Mouse (Mus musculus) adrenal gland, adult 18-20 months (tissue): ENCODE results near the gene Pet100. TPM values are rescaled to one million over a fixed set of nuclear protein-coding genes. Genes with fewer than 3 reads are reported as not detected.
A peak's percentile ranks its signal among the peaks of the same experiment; 100 is the strongest.

Experiments used
- DNase-seq, 2 experiments: peaks; one replicate each; pipeline ENCODE4 v3.0.0; 2021 to 2022; ENCODE audit warnings: low spot score in 2 of 2
- total RNA-seq, 2 experiments: library from RNA; stranded (reverse); gene quantifications; 1 replicate in 1 of 2; 2 replicates in 1 of 2; pipeline ENCODE4 v1.2.3; 2021

Gene Pet100
- total RNA-seq, 2 experiments from 2014 or later: 117 to 148 TPM

- no peak for DNase-seq
Measured at GRCm38 (mm10) chr8:3622119-3622518, 771 bp downstream of the Pet100 start.

GRCm38 (mm10) chr8:3625445-3625844 lies 4.1 kb downstream of the Pet100 start, which contains the start of gene Pcp2:
Gene Pcp2, minus strand, starts transcription at chr8:3625545.
- no peak for DNase-seq

GRCm38 (mm10) chr8:3626971-3627370 lies 5.6 kb downstream of the Pet100 start:
- DNase-seq: no peak

GRCm38 (mm10) chr8:3628014-3628413 lies 6.7 kb downstream of the Pet100 start:
- no peak for DNase-seq

GRCm38 (mm10) chr8:3630647-3631477 lies 9.5 kb downstream of the Pet100 start, which contains the start of gene Stxbp2:
Gene Stxbp2, plus strand, starts transcription at chr8:3630955.
- peak; percentile 69 to 70 for DNase-seq

- DNase-seq: no peak
Measured at GRCm38 (mm10) chr8:3631478-3631875, 10.1 kb downstream of the Pet100 start.

- peak; percentile 24 to 42 for DNase-seq
Measured at GRCm38 (mm10) chr8:3645804-3646203, 24.5 kb downstream of the Pet100 start.

- DNase-seq: no peak
Measured at GRCm38 (mm10) chr8:3646824-3647531, 25.6 kb downstream of the Pet100 start.

GRCm38 (mm10) chr8:3647561-3647960 lies 26.2 kb downstream of the Pet100 start:
- no peak for DNase-seq

- no peak for DNase-seq
Measured at GRCm38 (mm10) chr8:3648268-3648667, 26.9 kb downstream of the Pet100 start.

- no peak for DNase-seq
Measured at GRCm38 (mm10) chr8:3648990-3649389, 27.6 kb downstream of the Pet100 start.

GRCm38 (mm10) chr8:3652845-3653244 lies 31.5 kb downstream of the Pet100 start:
- DNase-seq: no peak

- DNase-seq: no peak
Measured at GRCm38 (mm10) chr8:3654726-3655508, 33.6 kb downstream of the Pet100 start.

- DNase-seq: no peak
Measured at GRCm38 (mm10) chr8:3655526-3655925, 34.2 kb downstream of the Pet100 start, which contains the start of gene Retn. Gene Retn, plus strand, starts transcription at chr8:3655770.

- DNase-seq: no peak
Measured at GRCm38 (mm10) chr8:3656725-3657381, 35.5 kb downstream of the Pet100 start.

- no peak for DNase-seq
Measured at GRCm38 (mm10) chr8:3660889-3661288, 39.5 kb downstream of the Pet100 start.

GRCm38 (mm10) chr8:3664405-3664804 lies 43.1 kb downstream of the Pet100 start:
- DNase-seq: no peak

- no peak for DNase-seq
Measured at GRCm38 (mm10) chr8:3665507-3665906, 44.2 kb downstream of the Pet100 start, which contains the start of gene Mcemp1. Gene Mcemp1, plus strand, starts transcription at chr8:3665754.

GRCm38 (mm10) chr8:3670388-3670787 lies 49.0 kb downstream of the Pet100 start:
- DNase-seq: no peak

- peak; percentile 83 to 87 for DNase-seq
Measured at GRCm38 (mm10) chr8:3671980-3672491, 50.7 kb downstream of the Pet100 start, which contains the start of gene Fcor. Gene Fcor, minus strand, starts transcription at chr8:3672362.
